ENCODE assay signal across 8 mouse cellular contexts in the genomic region with DNA sequence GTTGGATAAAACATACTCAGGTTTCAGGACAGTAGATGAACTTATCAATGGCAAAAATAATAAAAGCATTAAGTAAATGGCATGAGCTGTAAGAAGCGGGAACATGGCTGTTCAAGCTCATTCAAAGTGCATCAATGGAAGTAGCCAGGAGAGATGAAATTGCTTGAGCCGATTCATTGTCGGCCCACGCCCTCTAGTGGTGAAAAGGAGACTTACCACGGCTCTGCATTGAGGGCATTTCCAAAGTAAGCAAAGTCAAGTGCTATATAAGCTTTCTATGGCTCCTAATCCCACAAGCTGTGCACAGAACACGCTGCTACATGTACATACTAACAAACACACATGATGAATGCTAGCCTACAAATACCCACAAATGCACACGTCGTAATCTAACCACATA. TPM values are rescaled to one million over a fixed set of nuclear protein-coding genes. Genes with fewer than 3 reads are reported as not detected.
DNase-seq lines count a peak whose midpoint lies in the region; TF ChIP-seq lines count a peak whose summit lies in the region.

No protein-coding gene starts in this region.

- H3K79me3 ChIP-seq in C2C12 (ENCODE audit: low read depth), result no peaks in the 10 kb centered on the region

- DNase-seq in adrenal gland, postnatal 10 days, result peak; percentile 84
- peak; percentile 63 for DNase-seq in embryo, embryonic 11.5 days (ENCODE audit: low read depth, low spot score)
- peak; percentile 12 to 69 for DNase-seq in heart, adult 9 months (ENCODE audit: low spot score in 2 of 2)
- peak; percentile 70 to 84 for DNase-seq in kidney, postnatal 36 days
- peak; percentile 65 for DNase-seq in lung, adult 2 months
- peak; percentile 52 for DNase-seq in testis, postnatal 14 days (ENCODE audit: low spot score)

- no peak overlapping the region for H3ac ChIP-seq in C2C12 (ENCODE audit: control insufficient read depth, insufficient read length, low read depth)

- no peaks in the 10 kb centered on the region for H3K4me1 ChIP-seq in lung, adult 2 months (ENCODE audit: control insufficient read depth, insufficient read depth, low read length)
- no peaks in the 10 kb centered on the region for H3K4me1 ChIP-seq in olfactory bulb, adult 2 months (ENCODE audit: control insufficient read depth, insufficient read depth, low read length)

- no peak for TF ChIP-seq POLR2A in lung, adult 2 months (IDR thresholded peaks at IDR 0.05; ENCODE audit: borderline replicate concordance, extremely low read depth, low read depth, low read length)
- TF ChIP-seq POLR2A in olfactory bulb, adult 2 months (IDR thresholded peaks at IDR 0.05; ENCODE audit: insufficient read depth, low read depth, low read length), result no peak

- no peak overlapping the region for H3K4me3 ChIP-seq in C2C12 (ENCODE audit: insufficient read depth, poor library complexity, severe bottlenecking)
- H3K4me3 ChIP-seq in lung, adult 2 months (replicated peaks; ENCODE audit: extremely low read depth, low read depth, low read length), result no peak overlapping the region
- H3K4me3 ChIP-seq in olfactory bulb, adult 2 months (ENCODE audit: insufficient read depth, low read depth, low read length), result no peak overlapping the region

- no peaks in the 10 kb centered on the region for H3K36me3 ChIP-seq in C2C12 (ENCODE audit: control insufficient read depth, insufficient read depth)

- no peaks in the 10 kb centered on the region for H3K27me3 ChIP-seq in C2C12 (ENCODE audit: control insufficient read depth, insufficient read depth, insufficient read length)

- H3K79me2 ChIP-seq in C2C12 (ENCODE audit: control insufficient read depth, insufficient read depth), result no peaks in the 10 kb centered on the region

- H3K27ac ChIP-seq in olfactory bulb, adult 2 months (ENCODE audit: insufficient read depth, low read depth, low read length), result no peak overlapping the region

- WGBS in lung, adult 2 months, result 13% methylated on average over 8 of the region's 8 CpGs
- 17% methylated on average over 8 of the region's 8 CpGs for WGBS in olfactory bulb, adult 2 months

- TF ChIP-seq CTCF in C2C12 (IDR thresholded peaks at IDR 0.05; ENCODE audit: control insufficient read depth, insufficient read depth, insufficient read length), result peak; percentile 59
- peak; percentile 81 for TF ChIP-seq CTCF in lung, adult 2 months (IDR thresholded peaks at IDR 0.05; ENCODE audit: insufficient read depth, low read length)
- TF ChIP-seq CTCF in olfactory bulb, adult 2 months (IDR thresholded peaks at IDR 0.05; ENCODE audit: insufficient read depth, low read depth, low read length), result 0 out of 2 replicates have a peak, but pooled peaks have one; percentile 21

TF ChIP-seq in C2C12, 6 proteins besides CTCF, POLR2A, EP300 and RAD21:
- TF ChIP-seq FOSL1 (IDR thresholded peaks at IDR 0.05; ENCODE audit: insufficient read depth, low read length, poor library complexity, severe bottlenecking), result no peak
- peak; percentile 39 for TF ChIP-seq MAX (IDR thresholded peaks at IDR 0.05)

RNA-seq across cellular contexts. Expression of a gene that starts 53.6 kb away (rescaled TPM):
- 14.1 TPM for polyA plus RNA-seq in C2C12 (2012; fragmentation: generic; extraction: Trizol)
- total RNA-seq in adrenal gland, postnatal 10 days (2021), result 1 to 10 TPM; 2.0 to 2.6 TPM
- polyA plus RNA-seq in lung, adult 2 months (2012; rRNA removed), result 5.0 and 5.1 TPM in 2 replicates
- not detected in 2 replicates for polyA plus RNA-seq in olfactory bulb, adult 2 months (2012; ENCODE audit: insufficient read depth, insufficient read length, low replicate concordance, missing spikeins)

Comparison
In these comparisons a context has a peak if more than half of its experiments do, and no peak if none do; other contexts are left out.
1. CTCF ChIP-seq: peak in every context shown above with its lines; median percentile 81 in lung, adult 2 months; 59 in C2C12; 21 in olfactory bulb, adult 2 months.